Mouse (Mus musculus) intestine, postnatal 0 days (tissue): ENCODE measurements around the gene Gm6526. TPM values are rescaled to one million over a fixed set of nuclear protein-coding genes. Genes with fewer than 3 reads are reported as not detected.
"Not testable (repeated sequence)": the region's sequence is repeated elsewhere in the genome, so short reads cannot be mapped to it uniquely, and the experiment has no call there.

Experiments used
- ATAC-seq: fragments of 200-750 bp; cut with Nextera tagmentation; 2 replicates; pipeline ENCODE4 v1.8.0; 2017; ENCODE audit warnings: mild to moderate bottlenecking, moderate TSS enrichment, moderate library complexity
- H3K27ac ChIP-seq: fragments of 300-500 bp; sonication (generic); 2 replicates; pipeline ENCODE4 v1.5.1; 2014; ENCODE audit warnings: mild to moderate bottlenecking, low read depth, low read length, moderate library complexity
- H3K27me3 ChIP-seq: fragments of 300-500 bp; sonication (generic); replicated peaks from 2 replicates; pipeline ENCODE4 v1.6.1; 2014; ENCODE audit warnings: low read length, mixed read lengths; ENCODE audit not compliant: control insufficient read depth, insufficient read depth
- H3K36me3 ChIP-seq: fragments of 300-500 bp; sonication (generic); 2 replicates; pipeline ENCODE4 v1.6.1; 2014; ENCODE audit warnings: mild to moderate bottlenecking, moderate library complexity; ENCODE audit not compliant: control insufficient read depth, insufficient read depth
- H3K4me1 ChIP-seq: fragments of 300-500 bp; sonication (generic); replicated peaks from 2 replicates; pipeline ENCODE4 v1.6.1; 2014; ENCODE audit warnings: antibody characterized with exemption, low read length, mixed read lengths; ENCODE audit not compliant: control insufficient read depth, insufficient read depth
- H3K4me2 ChIP-seq: fragments of 300-500 bp; sonication (generic); replicated peaks from 2 replicates; pipeline ENCODE4 v1.6.1; 2014; ENCODE audit warnings: low read depth, mild to moderate bottlenecking, moderate library complexity
- H3K4me3 ChIP-seq: fragments of 300-500 bp; sonication (generic); 2 replicates; pipeline ENCODE4 v1.5.1; 2014; ENCODE audit warnings: low read depth, low read length
- H3K9ac ChIP-seq: fragments of 300-500 bp; sonication (generic); 2 replicates; pipeline ENCODE4 v1.6.1; 2014; ENCODE audit warnings: mild to moderate bottlenecking, low read depth, low read length
- H3K9me3 ChIP-seq: fragments of 300-500 bp; sonication (generic); 2 replicates; pipeline ENCODE4 v1.6.1; 2016; ENCODE audit warnings: mixed run types; ENCODE audit not compliant: control insufficient read depth
- CTCF ChIP-seq: sonication (generic); IDR thresholded peaks from 2 replicates; pipeline ENCODE4 v1.5.1; 2016; ENCODE audit warnings: low read depth, mild to moderate bottlenecking, control low read depth, antibody characterized with exemption, moderate library complexity
- WGBS: fragments of 180-500 bp; shearing (Covaris S2); extraction: QIAGEN DNeasy Blood & Tissue Kit; methylation state at CpG from one replicate; pipeline ENCODE4 v1.1.7; 2014; 5-methylcytosine and 5-hydroxymethylcytosine counted together
- polyA plus RNA-seq: library from polyadenylated mRNA; unstranded; fragments of >200 nt; fragmentation: Nextera tagmentation; extraction: Ambion mirVana; gene quantifications from 2 replicates; pipeline ENCODE4 v1.2.1, GENCODE M21; 2015

Gene Gm6526
- not detected in 2 replicates for polyA plus RNA-seq

DNA sequence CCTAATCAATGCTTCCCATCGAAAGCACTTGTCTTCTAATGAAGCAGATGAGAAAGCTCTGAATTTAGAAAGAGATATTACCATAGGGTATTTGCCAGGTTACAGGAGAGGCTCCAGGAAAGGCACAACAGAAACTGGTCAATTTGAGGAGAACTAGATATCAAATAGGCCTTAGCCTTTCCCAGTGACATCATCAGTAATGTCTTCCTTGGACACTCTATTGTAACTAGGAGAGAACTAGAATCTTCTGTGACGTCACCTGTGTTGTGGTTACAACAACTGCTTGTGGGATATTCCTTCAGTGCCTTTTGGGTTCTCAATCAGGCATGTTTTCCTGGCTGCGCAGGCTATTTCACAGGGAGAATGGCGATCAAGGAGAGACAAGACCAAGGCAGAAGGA is at the start of gene Gm6526:
Gene Gm6526, plus strand, starts transcription at position 301 of the 400 bp plus-strand sequence.
- H3K4me3 ChIP-seq, H3K27ac ChIP-seq, H3K27me3 ChIP-seq, H3K4me2 ChIP-seq, H3K9ac ChIP-seq, H3K36me3 ChIP-seq, ATAC-seq, H3K4me1 ChIP-seq, H3K9me3 ChIP-seq: not testable (repeated sequence)
- 81% methylated on average over 4 of the region's 4 CpGs for WGBS

DNA sequence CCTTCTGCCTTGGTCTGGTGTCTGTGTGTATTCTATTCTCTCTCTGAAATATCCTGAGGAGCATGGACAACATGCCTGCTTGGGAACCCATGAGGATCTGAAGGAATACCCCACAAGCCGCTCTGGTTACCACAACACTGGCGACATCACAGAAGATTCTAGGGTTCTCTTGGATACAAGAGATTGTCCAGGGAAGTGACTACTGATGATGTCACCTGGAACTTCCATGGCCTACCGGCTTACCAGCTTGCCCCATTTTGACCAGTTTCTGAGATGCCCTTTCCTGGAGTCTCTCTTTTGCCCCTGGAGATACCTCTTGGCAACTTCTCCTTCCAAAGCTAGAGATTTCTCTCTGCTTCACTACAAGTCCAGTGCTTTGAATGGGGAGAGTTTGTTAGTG is 20.3 kb upstream of the Gm6526 start, which contains the start of gene Gm16506:
Gene Gm16506, minus strand, starts transcription at position 101 of the 400 bp plus-strand sequence.
- H3K27ac ChIP-seq, H3K9ac ChIP-seq, H3K4me2 ChIP-seq, ATAC-seq, H3K9me3 ChIP-seq, H3K27me3 ChIP-seq, H3K4me1 ChIP-seq, H3K4me3 ChIP-seq, H3K36me3 ChIP-seq: not testable (repeated sequence)
- 98% methylated on average over 2 of the region's 3 CpGs for WGBS

DNA sequence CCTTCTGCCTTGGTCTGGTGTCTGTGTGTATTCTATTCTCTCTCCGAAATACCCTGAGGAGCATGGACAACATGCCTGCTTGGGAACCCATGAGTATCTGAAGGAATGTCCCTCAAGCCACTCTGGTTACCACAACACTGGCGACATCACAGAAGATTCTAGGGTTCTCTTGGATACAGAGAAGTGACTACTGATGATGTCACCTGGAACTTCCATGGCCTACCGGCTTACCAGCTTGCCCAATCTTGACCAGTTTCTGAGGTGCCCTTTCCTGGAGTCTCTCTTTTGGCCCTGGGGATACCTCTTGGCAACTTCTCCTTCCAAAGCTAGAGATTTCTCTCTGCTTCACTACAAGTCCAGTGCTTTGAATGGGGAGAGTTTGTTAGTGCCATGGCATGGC is 37.0 kb downstream of the Gm6526 start, which contains the start of gene Gm8180:
Gene Gm8180, minus strand, starts transcription at position 101 of the 400 bp plus-strand sequence.
- not testable (repeated sequence) for H3K4me2 ChIP-seq, H3K4me1 ChIP-seq, H3K9ac ChIP-seq, H3K36me3 ChIP-seq, H3K27ac ChIP-seq, H3K9me3 ChIP-seq, H3K27me3 ChIP-seq, H3K4me3 ChIP-seq, ATAC-seq
- WGBS, result 98% methylated on average over 3 of the region's 3 CpGs

DNA sequence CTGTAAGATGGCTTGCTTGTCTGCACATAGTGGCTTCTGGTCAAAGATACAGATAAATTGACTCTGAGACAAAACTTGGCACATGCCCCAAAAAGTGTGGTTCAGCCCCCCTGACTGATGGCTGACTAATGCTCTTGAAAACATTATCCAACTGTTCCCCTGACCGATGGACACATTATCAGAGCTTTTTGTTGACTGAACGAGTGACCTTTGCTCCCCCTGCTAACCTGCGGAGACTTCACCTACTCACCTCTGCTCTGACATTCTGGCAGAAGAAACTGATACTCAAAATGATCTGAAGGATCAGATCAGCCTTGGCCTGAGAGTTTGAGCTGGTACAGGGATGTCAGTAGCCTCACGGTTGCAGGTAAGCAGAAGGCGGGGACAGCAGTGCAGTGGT is 46.1 kb downstream of the Gm6526 start:
- not testable (repeated sequence) for H3K9ac ChIP-seq, H3K36me3 ChIP-seq, ATAC-seq, H3K4me3 ChIP-seq, H3K9me3 ChIP-seq, H3K27me3 ChIP-seq, H3K4me2 ChIP-seq, H3K4me1 ChIP-seq, H3K27ac ChIP-seq
- 27% methylated on average over 5 of the region's 5 CpGs for WGBS

DNA sequence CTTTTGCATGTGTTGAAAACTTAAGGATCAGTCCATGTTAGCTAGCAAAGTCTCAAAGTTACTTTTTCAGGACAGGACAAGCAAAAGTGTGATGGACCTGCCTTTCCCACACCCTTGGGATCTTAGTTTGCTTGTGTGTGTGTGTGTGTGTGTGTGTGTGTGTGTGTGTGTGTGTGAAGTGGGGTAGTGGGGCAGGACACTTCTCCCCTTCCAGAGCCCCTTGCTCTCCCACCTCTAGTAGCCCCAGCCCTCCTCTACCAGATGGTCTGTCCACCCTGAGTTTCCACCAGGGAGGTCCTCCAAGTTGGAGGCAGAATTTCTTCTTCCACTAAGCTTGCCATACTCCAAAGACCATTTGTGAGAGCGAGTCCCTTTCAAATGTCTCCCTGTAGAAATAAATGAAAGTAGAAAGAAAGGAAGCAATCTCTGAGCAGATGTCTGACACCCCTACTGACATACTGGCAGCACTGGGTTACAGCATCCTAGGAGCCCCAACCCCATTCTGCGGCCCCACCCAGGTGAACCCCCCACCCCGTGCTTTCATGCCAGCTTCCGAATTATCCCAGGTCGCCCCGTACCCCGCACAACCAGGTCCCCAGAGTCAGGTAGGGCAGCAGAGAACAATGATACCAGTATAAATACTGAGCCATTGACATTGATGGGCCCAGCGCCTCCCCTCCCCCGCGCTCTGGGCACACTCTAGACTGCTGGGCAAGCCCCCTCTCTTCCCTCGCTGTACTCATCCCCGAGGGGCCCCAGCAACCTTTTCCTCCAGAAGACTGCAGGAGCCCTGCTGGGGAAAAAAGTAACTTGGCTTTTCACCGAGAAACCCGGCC is 48.6 kb downstream of the Gm6526 start:
- no peak for TF ChIP-seq CTCF
- Histone ChIP-seq H3K4me2 (peak overlapping the region; percentile 44), H3K27ac (no peak overlapping the region), H3K4me1 (no peaks in the 10 kb centered on the region), H3K9me3 (no peaks in the 10 kb centered on the region), H3K4me3 (no peak overlapping the region), H3K36me3 (no peaks in the 10 kb centered on the region), H3K9ac (no peak overlapping the region), H3K27me3 (no peaks in the 10 kb centered on the region)
- ATAC-seq, result no peak
- 29% methylated on average over 14 of the region's 14 CpGs for WGBS

DNA sequence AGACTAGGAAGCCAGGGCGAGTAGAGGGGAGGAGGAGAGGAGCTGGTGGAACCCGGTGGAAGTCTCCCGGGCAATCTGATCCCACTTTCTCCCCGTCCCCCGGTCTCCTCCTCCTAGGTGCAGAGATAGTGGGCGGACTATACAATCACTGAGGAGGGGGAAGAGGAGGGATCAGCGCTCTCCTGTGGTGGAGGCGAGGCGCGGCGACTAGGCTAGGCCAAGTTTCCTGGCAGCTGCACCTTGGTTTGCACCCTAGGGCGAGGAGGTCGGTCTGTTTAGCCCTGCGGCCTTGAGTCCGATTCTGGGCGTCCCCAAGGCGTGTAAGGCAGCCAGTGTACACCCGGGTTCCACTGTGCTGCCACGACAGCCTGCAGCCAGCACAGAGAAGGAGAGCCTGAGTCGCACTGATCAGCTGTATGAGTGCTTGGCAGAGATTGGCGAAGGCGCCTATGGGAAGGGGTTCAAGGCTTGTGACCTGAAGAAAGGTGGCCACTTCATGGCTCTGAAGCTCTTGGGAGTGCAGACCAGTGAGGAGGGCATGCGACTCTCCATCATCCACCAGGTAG is 49.3 kb downstream of the Gm6526 start:
- not testable (repeated sequence) for H3K36me3 ChIP-seq, H3K4me1 ChIP-seq, H3K9ac ChIP-seq, H3K9me3 ChIP-seq, H3K27ac ChIP-seq, H3K27me3 ChIP-seq, H3K4me3 ChIP-seq, ATAC-seq
- WGBS, result 16% methylated on average over 23 of the region's 23 CpGs
- H3K4me2 ChIP-seq, result peak overlapping the region; percentile 44
